8 mouse cellular contexts compared by ENCODE assay signal in genomic region chr10:80141786-80142529, GRCm38 (mm10). TPM values are rescaled to one million over a fixed set of nuclear protein-coding genes. Genes with fewer than 3 reads are reported as not detected.
DNase-seq lines count a peak whose midpoint lies in the region; ATAC-seq and TF ChIP-seq lines count a peak whose summit lies in the region.

No protein-coding gene starts in this region.

- TF ChIP-seq EP300 in lung, postnatal 0 days (IDR thresholded peaks at IDR 0.05) = no peak; the same call in 1 of the 2 replicates

- H3K27ac ChIP-seq in lung, postnatal 0 days (ENCODE audit: low read length) = peak overlapping the region; percentile 92

- H3K4me1 ChIP-seq in lung, postnatal 0 days (ENCODE audit: insufficient read depth, low read depth, low read length) = peaks cover 22% of the 10 kb centered on the region; the same call in 1 of the 2 replicates

- H3K27me3 ChIP-seq in lung, postnatal 0 days (replicated peaks; ENCODE audit: insufficient read depth, low read length) = peaks cover 15% of the 10 kb centered on the region

- H3K4me3 ChIP-seq in lung, postnatal 0 days (ENCODE audit: low read depth, low read length) = peak overlapping the region; percentile 66

- under 1% methylated on average over 43 of the region's 43 CpGs for WGBS in lung, postnatal 0 days

- peak overlapping the region; percentile 87 for H3K4me2 ChIP-seq in lung, postnatal 0 days (replicated peaks; ENCODE audit: low read depth, low read length)

- H3K9ac ChIP-seq in lung, postnatal 0 days (replicated peaks; ENCODE audit: low read depth) = peak overlapping the region; percentile 70

- no peaks in the 10 kb centered on the region for H3K9me3 ChIP-seq in lung, postnatal 0 days (ENCODE audit: low read length)

- ATAC-seq in hematopoietic stem cell, adult 5-6 weeks (replicated peaks in 1 of 2; ENCODE audit: insufficient read depth in 1 of 2, low FRiP score in 2 of 2, low TSS enrichment in 1 of 2, low read depth in 1 of 2, poor library complexity in 2 of 2, severe bottlenecking in 2 of 2) = peak; percentile 70 to 76
- peak; percentile 87 for ATAC-seq in lung, postnatal 0 days

- no peak; the same call in 1 of the 2 replicates for TF ChIP-seq CTCF in lung, postnatal 0 days (IDR thresholded peaks at IDR 0.05)

- H3K36me3 ChIP-seq in lung, postnatal 0 days (ENCODE audit: insufficient read depth, low read length) = no peaks in the 10 kb centered on the region

- DNase-seq in NIH3T3 (ENCODE audit: low read depth) = peak; percentile 99
- peak; percentile 98 for DNase-seq in cerebellum, adult 9-10 months
- peak; percentile 98 for DNase-seq in forelimb bud, embryonic 11.5 days (ENCODE audit: low read depth, low spot score)
- peak; percentile 82 for DNase-seq in layer of hippocampus, adult 9-10 months (ENCODE audit: low spot score)
- DNase-seq in lung, postnatal 0 days (ENCODE audit: low spot score) = peak; percentile 100
- peak; percentile 89 for DNase-seq in ovary, postnatal 36 days (ENCODE audit: low spot score)
- DNase-seq in thymus, postnatal 14 days = peak; percentile 95

RNA-seq across cellular contexts. Expression of gene Cbarp, which starts 1.3 kb away (rescaled TPM):
- total RNA-seq in hematopoietic stem cell, adult 5-6 weeks (2017) = 2.2 and 2.4 TPM in 2 replicates
- 5.1 and 5.5 TPM in 2 replicates for polyA plus RNA-seq in lung, postnatal 0 days (2015; fragmentation: Nextera tagmentation; extraction: Ambion mirVana)

RNA-seq across cellular contexts. Expression of gene Atp5d, which starts 3.5 kb away (rescaled TPM):
- 27.9 and 29.8 TPM in 2 replicates for total RNA-seq in hematopoietic stem cell, adult 5-6 weeks (2017)
- 463 and 491 TPM in 2 replicates for polyA plus RNA-seq in lung, postnatal 0 days (2015; fragmentation: Nextera tagmentation; extraction: Ambion mirVana)

RNA-seq across cellular contexts. Expression of gene Midn, which starts 6.1 kb away (rescaled TPM):
- 19.4 and 20.2 TPM in 2 replicates for total RNA-seq in hematopoietic stem cell, adult 5-6 weeks (2017)
- polyA plus RNA-seq in lung, postnatal 0 days (2015; fragmentation: Nextera tagmentation; extraction: Ambion mirVana) = 13.2 and 14.2 TPM in 2 replicates

RNA-seq across cellular contexts. Expression of gene Cirbp, which starts 23.8 kb away (rescaled TPM):
- 93.6 and 143 TPM in 2 replicates for total RNA-seq in hematopoietic stem cell, adult 5-6 weeks (2017)
- 203 and 305 TPM in 2 replicates for polyA plus RNA-seq in lung, postnatal 0 days (2015; fragmentation: Nextera tagmentation; extraction: Ambion mirVana)

RNA-seq across cellular contexts. Expression of gene Stk11, which starts 26.4 kb away (rescaled TPM):
- total RNA-seq in hematopoietic stem cell, adult 5-6 weeks (2017) = 106 and 153 TPM in 2 replicates
- 19.0 and 19.8 TPM in 2 replicates for polyA plus RNA-seq in lung, postnatal 0 days (2015; fragmentation: Nextera tagmentation; extraction: Ambion mirVana)

Comparison
In these comparisons a context has a peak if more than half of its experiments do, and no peak if none do; other contexts are left out.
1. Peak in every context shown above with its lines: DNase-seq, ATAC-seq, H3K4me3 ChIP-seq and H3K27ac ChIP-seq.